Mouse (Mus musculus) intestine, embryonic 14.5 days (tissue): Measurements from ENCODE around the gene Lypd3. TPM values are rescaled to one million over a fixed set of nuclear protein-coding genes. Genes with fewer than 3 reads are reported as not detected.
A peak's percentile ranks its signal among the peaks of the same experiment; 100 is the strongest.

Experiments
- ATAC-seq: fragments of 200-750 bp; cut with Nextera tagmentation; replicated peaks from 2 replicates; pipeline ENCODE4 v1.8.0; 2017; ENCODE audit warnings: low read depth, moderate number of reproducible peaks, moderate TSS enrichment, moderate library complexity; ENCODE audit not compliant: low FRiP score, low TSS enrichment
- DNase-seq: peaks from one replicate; pipeline ENCODE4 v3.0.0-alpha.2; 2018; ENCODE audit warnings: low spot score
- H3K27ac ChIP-seq: fragments of 300-500 bp; sonication (generic); 2 replicates; pipeline ENCODE4 v1.5.1; 2014; ENCODE audit warnings: low read depth, mild to moderate bottlenecking, control low read depth
- H3K27me3 ChIP-seq: fragments of 300-500 bp; sonication (generic); replicated peaks from 2 replicates; pipeline ENCODE4 v1.6.1; 2014; ENCODE audit warnings: low read length, control low read depth; ENCODE audit not compliant: control insufficient read depth, insufficient read depth
- H3K36me3 ChIP-seq: fragments of 300-500 bp; sonication (generic); 2 replicates; pipeline ENCODE4 v1.6.1; 2014; ENCODE audit warnings: low read length, control low read depth; ENCODE audit not compliant: control insufficient read depth, insufficient read depth
- H3K4me1 ChIP-seq: fragments of 300-500 bp; sonication (generic); replicated peaks from 2 replicates; pipeline ENCODE4 v1.6.1; 2014; ENCODE audit warnings: low read length, control low read depth, mixed read lengths; ENCODE audit not compliant: control insufficient read depth, insufficient read depth
- H3K4me2 ChIP-seq: fragments of 300-500 bp; sonication (generic); 2 replicates; pipeline ENCODE4 v1.6.1; 2014; ENCODE audit warnings: low read length
- H3K4me3 ChIP-seq: fragments of 300-500 bp; sonication (generic); 2 replicates; pipeline ENCODE4 v1.5.1; 2014; ENCODE audit warnings: low read depth, low read length, control low read depth, mixed read lengths
- H3K9ac ChIP-seq: fragments of 300-500 bp; sonication (generic); 2 replicates; pipeline ENCODE4 v1.6.1; 2014; ENCODE audit warnings: mild to moderate bottlenecking, low read length
- H3K9me3 ChIP-seq: fragments of 300-500 bp; sonication (generic); 2 replicates; pipeline ENCODE4 v1.6.1; 2016; ENCODE audit warnings: low read length, control low read depth; ENCODE audit not compliant: control insufficient read depth
- WGBS: fragments of 180-500 bp; shearing (Covaris S2); extraction: QIAGEN DNeasy Blood & Tissue Kit; methylation state at CpG from one replicate; pipeline ENCODE4 v1.1.7; 2014; 5-methylcytosine and 5-hydroxymethylcytosine counted together
- polyA plus RNA-seq: library from polyadenylated mRNA; unstranded; fragments of >200 nt; fragmentation: Nextera tagmentation; extraction: Ambion mirVana; gene quantifications from 2 replicates; pipeline ENCODE4 v1.2.1, GENCODE M21; 2014

Gene Lypd3
- polyA plus RNA-seq, 1 experiment from 2014 or later = 0.77 TPM

GRCm38 (mm10) chr7:24638026-24638856, 1.9 kb downstream of the Lypd3 start:
- Histone ChIP-seq H3K4me1 (0 out of 2 replicates have a peak, but pooled peaks cover 3% of the 10 kb centered on the region), H3K9me3 (0 out of 2 replicates have a peak, but pooled peaks cover under 1% of the 10 kb centered on the region), H3K36me3 (no peaks in the 10 kb centered on the region), H3K27me3 (peaks cover 60% of the 10 kb centered on the region), H3K4me2 (peak overlapping the region; percentile 80), H3K4me3 (peak overlapping the region; percentile 41), H3K27ac (no peak overlapping the region), H3K9ac (no peak overlapping the region)
- ATAC-seq (no peak; the same call in 1 of the 2 replicates), DNase-seq (peak; percentile 75)
- 3% methylated on average over 35 of the region's 35 CpGs for WGBS

DNA sequence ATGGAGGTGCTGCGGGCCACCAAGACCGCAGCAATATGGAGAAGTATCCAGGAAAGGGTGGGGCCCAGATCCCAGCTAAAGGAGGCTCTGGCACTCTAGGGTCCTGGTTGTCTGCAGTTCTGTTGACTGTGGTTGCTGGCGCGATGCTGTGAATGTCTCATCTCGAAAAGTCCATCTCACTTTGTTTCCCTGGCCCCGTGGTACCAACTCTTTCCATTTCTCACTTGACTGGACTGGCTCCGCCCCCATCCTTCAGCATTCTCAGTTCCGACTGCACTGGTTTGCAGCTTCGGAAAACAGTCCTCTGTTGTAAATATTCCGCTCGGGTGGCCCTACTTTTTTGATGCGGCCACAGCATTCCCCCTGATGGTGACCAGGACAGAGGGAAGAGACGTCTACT, 4.1 kb downstream of the Lypd3 start:
- no peaks in the 10 kb centered on the region for H3K9me3 ChIP-seq
- no peak overlapping the region for H3K27ac ChIP-seq
- WGBS = 57% methylated on average over 13 of the region's 13 CpGs
- H3K9ac ChIP-seq = no peak overlapping the region
- no peak overlapping the region for H3K4me2 ChIP-seq
- DNase-seq (no peak), ATAC-seq (no peak)
- H3K27me3 ChIP-seq = peaks cover 58% of the 10 kb centered on the region
- 0 out of 2 replicates have a peak, but pooled peaks cover 3% of the 10 kb centered on the region for H3K4me1 ChIP-seq
- no peaks in the 10 kb centered on the region for H3K36me3 ChIP-seq
- H3K4me3 ChIP-seq = no peak overlapping the region

DNA sequence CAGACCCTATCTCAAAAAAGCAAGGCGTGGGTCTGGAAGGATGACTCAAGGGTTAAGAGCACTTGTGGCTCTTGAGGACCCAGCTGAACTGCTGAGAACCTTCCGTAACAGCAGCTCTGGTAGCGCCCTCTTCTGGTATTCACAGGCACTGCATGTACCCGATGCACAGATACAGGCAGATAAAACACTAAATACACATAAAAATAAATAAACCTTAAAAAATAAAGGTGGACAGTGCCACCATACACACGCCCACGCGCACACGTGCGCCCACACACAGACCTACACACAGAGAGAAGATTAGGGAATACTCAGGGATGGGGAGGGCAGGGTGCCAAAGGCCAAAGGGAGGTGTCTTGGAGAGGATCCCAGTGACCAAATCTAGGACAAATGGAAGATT, 6.1 kb downstream of the Lypd3 start:
- no peak overlapping the region for H3K4me2 ChIP-seq
- H3K4me3 ChIP-seq = no peak overlapping the region
- no peaks in the 10 kb centered on the region for H3K4me1 ChIP-seq
- DNase-seq (peak; percentile 80), ATAC-seq (peak; percentile 36; the same call in 1 of the 2 replicates)
- H3K27me3 ChIP-seq = peaks cover 38% of the 10 kb centered on the region
- 13% methylated on average over 9 of the region's 9 CpGs for WGBS
- no peak overlapping the region for H3K27ac ChIP-seq
- H3K9ac ChIP-seq = no peak overlapping the region
- H3K36me3 ChIP-seq = no peaks in the 10 kb centered on the region
- no peaks in the 10 kb centered on the region for H3K9me3 ChIP-seq

DNA sequence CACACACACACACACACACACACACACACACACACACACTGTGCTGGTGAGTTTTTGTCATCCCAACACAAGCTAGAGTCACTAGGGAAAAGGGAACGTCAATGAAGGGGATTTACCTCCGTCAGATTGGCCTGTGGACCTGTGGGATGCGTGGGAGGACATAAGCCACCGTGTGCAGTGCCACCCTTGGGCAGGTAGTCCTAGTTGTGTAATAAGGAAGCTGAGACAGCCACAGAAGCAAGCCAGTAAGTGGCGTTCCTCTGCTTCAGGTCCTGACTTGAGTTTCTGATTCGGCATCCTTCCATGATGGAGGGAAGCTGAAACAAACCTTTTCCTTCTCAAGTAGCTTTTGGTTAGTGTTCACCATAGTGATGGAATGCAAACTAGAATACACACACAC, 8.1 kb downstream of the Lypd3 start:
- 82% methylated on average over 6 of the region's 6 CpGs for WGBS
- H3K9me3 ChIP-seq = no peaks in the 10 kb centered on the region
- no peak for DNase-seq
- H3K27me3 ChIP-seq = peaks cover 18% of the 10 kb centered on the region
- no peak for ATAC-seq
- no peak overlapping the region for H3K27ac ChIP-seq
- no peak overlapping the region for H3K4me3 ChIP-seq
- H3K9ac ChIP-seq = no peak overlapping the region
- H3K4me2 ChIP-seq = no peak overlapping the region
- H3K36me3 ChIP-seq = no peaks in the 10 kb centered on the region
- H3K4me1 ChIP-seq = no peaks in the 10 kb centered on the region

DNA sequence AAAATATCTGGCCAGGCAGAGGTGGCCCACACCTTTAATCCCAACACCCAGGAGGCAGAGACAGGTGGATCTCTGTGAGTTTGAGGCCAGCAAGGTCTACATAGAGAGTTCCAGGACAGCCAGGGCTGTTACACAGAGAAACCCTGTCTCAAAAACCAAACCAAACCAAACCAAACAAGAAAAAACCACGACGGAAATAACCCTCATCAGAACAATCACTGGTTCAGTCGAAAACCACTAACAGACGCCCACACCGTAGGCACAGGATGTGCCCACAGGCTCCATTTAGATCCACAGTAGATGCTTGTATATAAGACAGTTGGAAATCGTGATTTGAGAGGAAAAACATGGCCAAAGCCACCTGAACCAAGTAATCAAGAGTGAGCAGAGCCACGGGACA, 8.6 kb downstream of the Lypd3 start:
- H3K27ac ChIP-seq = no peak overlapping the region
- no peak overlapping the region for H3K4me3 ChIP-seq
- DNase-seq = no peak
- no peak overlapping the region for H3K4me2 ChIP-seq
- H3K4me1 ChIP-seq = no peaks in the 10 kb centered on the region
- peaks cover 13% of the 10 kb centered on the region for H3K27me3 ChIP-seq
- no peak for ATAC-seq
- WGBS = 72% methylated on average over 7 of the region's 7 CpGs
- H3K9me3 ChIP-seq = no peaks in the 10 kb centered on the region
- no peaks in the 10 kb centered on the region for H3K36me3 ChIP-seq
- no peak overlapping the region for H3K9ac ChIP-seq

DNA sequence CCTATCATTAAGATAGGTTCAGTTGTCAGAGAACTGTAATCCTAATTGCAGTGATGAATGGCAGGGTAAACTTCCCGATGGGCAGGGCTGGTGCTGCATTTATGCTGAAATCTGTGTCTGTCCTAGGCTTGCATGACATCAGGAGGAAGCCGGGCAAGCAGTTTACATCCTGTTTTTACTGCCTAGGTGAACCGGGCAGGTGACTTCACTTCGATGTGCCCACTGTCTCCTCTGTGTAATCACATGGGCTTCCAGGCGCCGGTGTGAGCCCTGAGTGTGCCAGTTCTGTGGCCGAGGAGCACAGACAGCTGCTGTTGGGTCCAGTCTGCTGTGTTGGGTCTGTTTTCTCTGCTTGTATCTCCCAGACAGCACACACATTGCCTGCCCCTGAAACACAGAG, 10.1 kb downstream of the Lypd3 start:
- no peak overlapping the region for H3K27ac ChIP-seq
- WGBS = 77% methylated on average over 7 of the region's 7 CpGs
- peaks cover 2% of the 10 kb centered on the region; the same call in 1 of the 2 replicates for H3K27me3 ChIP-seq

DNA sequence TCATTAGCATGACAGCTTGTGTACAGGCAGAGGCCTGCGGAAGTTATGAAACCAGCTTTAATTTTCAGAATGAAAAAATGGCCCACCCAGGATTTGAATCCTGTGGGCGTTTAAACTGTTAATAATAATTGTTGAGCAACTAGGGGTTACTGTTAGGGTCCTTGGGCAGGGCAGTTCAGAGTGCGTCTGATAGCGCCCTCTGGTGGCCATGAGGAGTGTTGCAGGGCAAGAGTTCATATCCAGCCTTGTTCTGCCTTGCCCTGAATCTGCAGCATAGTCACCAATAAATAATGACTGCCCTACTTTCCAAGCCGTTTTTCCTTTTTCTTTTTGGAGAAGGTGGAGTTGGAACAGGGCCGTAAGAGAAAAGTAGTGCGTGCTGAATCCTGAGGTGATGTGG, 17.3 kb downstream of the Lypd3 start:
- no peak for ATAC-seq
- no peaks in the 10 kb centered on the region for H3K9me3 ChIP-seq
- peak; percentile 67 for DNase-seq
- H3K27ac ChIP-seq = no peak overlapping the region
- H3K4me1 ChIP-seq = no peaks in the 10 kb centered on the region
- no peak overlapping the region for H3K4me3 ChIP-seq
- H3K9ac ChIP-seq = no peak overlapping the region
- no peaks in the 10 kb centered on the region for H3K36me3 ChIP-seq
- whole genome bisulfite sequencing = 21% methylated on average over 7 of the region's 7 CpGs
- no peaks in the 10 kb centered on the region for H3K27me3 ChIP-seq
- H3K4me2 ChIP-seq = no peak overlapping the region

More for the DNA sequence above, 10.1 kb downstream of the Lypd3 start:
- Histone ChIP-seq H3K9ac (no peak overlapping the region), H3K4me1 (no peaks in the 10 kb centered on the region), H3K9me3 (no peaks in the 10 kb centered on the region), H3K36me3 (no peaks in the 10 kb centered on the region), H3K4me3 (no peak overlapping the region), H3K4me2 (no peak overlapping the region)
- no peak for DNase-seq
- no peak for ATAC-seq

- Histone ChIP-seq H3K4me3 (no peak overlapping the region), H3K36me3 (no peaks in the 10 kb centered on the region), H3K4me1 (peaks cover 9% of the 10 kb centered on the region; the same call in 1 of the 2 replicates), H3K4me2 (no peak overlapping the region), H3K27me3 (no peaks in the 10 kb centered on the region), H3K9me3 (no peaks in the 10 kb centered on the region), H3K9ac (no peak overlapping the region), H3K27ac (no peak overlapping the region)
- ATAC-seq = no peak
- no peak for DNase-seq
- WGBS = 34% methylated on average over 12 of the region's 12 CpGs
These were observed 23.5 kb downstream of the Lypd3 start for GRCm38 (mm10) chr7:24659737-24660357.
